Mouse (Mus musculus) left cerebral cortex, adult 2 months (tissue): ENCODE data around the gene Mettl24. TPM values are rescaled to one million over a fixed set of nuclear protein-coding genes. Genes with fewer than 3 reads are reported as not detected.

ENCODE experiments used
- DNase-seq, 2 experiments: peaks; one replicate each; pipeline ENCODE4 v3.0.0; 2021 to 2022; ENCODE audit warnings: low spot score in 2 of 2, mixed read lengths in 1 of 2; ENCODE audit errors: extremely low spot score in 1 of 2
- H3K27ac ChIP-seq: fragments of 200-600 bp; 2 replicates; pipeline ENCODE4 v1.8.1; 2022
- H3K4me3 ChIP-seq: fragments of 200-600 bp; 2 replicates; pipeline ENCODE4 v1.8.1; 2022
- CTCF ChIP-seq: fragments of 200-600 bp; IDR thresholded peaks from 2 replicates; pipeline ENCODE4 v1.8.1; 2022; ENCODE audit warnings: antibody characterized with exemption, mild to moderate bottlenecking, moderate library complexity
- intact Hi-C: fragments of 180-260 bp; cut with DNase I; formaldehyde crosslinking; loops from one replicate; pipeline ENCODE4 v1.15.1; 2025
- total RNA-seq, 2 experiments: library from RNA; stranded (reverse); gene quantifications; 2 replicates each; pipeline ENCODE4 v1.2.3; 2021

Mettl24 gene
- total RNA-seq, 2 experiments from 2014 or later = 1.6 to 2.8 TPM

- intact Hi-C loops = loop anchor here (5.0 kb wide), 2 partner anchors 65 to 140 kb away; no protein-coding TSS in a partner anchor
- H3K27ac ChIP-seq = peak overlapping the region; percentile 58
- no peak overlapping the region for H3K4me3 ChIP-seq
- no peak for DNase-seq
- TF ChIP-seq CTCF = no peak
Observed at GRCm38 (mm10) chr10:40827706-40828105, 144.6 kb downstream of the Mettl24 start.

GRCm38 (mm10) chr10:40830312-40830711 is 147.2 kb downstream of the Mettl24 start:
- intact Hi-C loops = loop anchor here (1.0 kb wide), 1 partner anchor 49 kb away; no protein-coding TSS in a partner anchor
- no peak for TF ChIP-seq CTCF
- DNase-seq = no peak
- Histone ChIP-seq H3K27ac (peak overlapping the region; percentile 82), H3K4me3 (no peak overlapping the region)

GRCm38 (mm10) chr10:40831267-40831666 is 148.2 kb downstream of the Mettl24 start:
- Histone ChIP-seq H3K27ac (peak overlapping the region; percentile 41; the same call in 1 of the 2 replicates), H3K4me3 (no peak overlapping the region)
- intact Hi-C loops = no loop called here
- no peak for DNase-seq
- no peak for TF ChIP-seq CTCF

- Histone ChIP-seq H3K27ac (peak overlapping the region; percentile 59), H3K4me3 (no peak overlapping the region)
- no peak for DNase-seq
- intact Hi-C loops = loop anchor here (5.0 kb wide), 2 partner anchors 88 to 203 kb away; no protein-coding TSS in a partner anchor
- TF ChIP-seq CTCF = no peak
Observed at GRCm38 (mm10) chr10:40840086-40840485, 157.0 kb downstream of the Mettl24 start.

- no peak for TF ChIP-seq CTCF
- H3K27ac ChIP-seq = peak overlapping the region; percentile 88
- no peak overlapping the region for H3K4me3 ChIP-seq
- intact Hi-C loops = loop anchor here (2.0 to 5.0 kb wide), 4 partner anchors 37 to 207 kb away; no protein-coding TSS in a partner anchor
- no peak for DNase-seq
Observed at GRCm38 (mm10) chr10:40843841-40844240, 160.8 kb downstream of the Mettl24 start.

GRCm38 (mm10) chr10:40844546-40844945 is 161.5 kb downstream of the Mettl24 start:
- Histone ChIP-seq H3K27ac (peak overlapping the region; percentile 81), H3K4me3 (no peak overlapping the region)

GRCm38 (mm10) chr10:40845626-40846025 is 162.5 kb downstream of the Mettl24 start:
- DNase-seq = no peak
- intact Hi-C loops = loop anchor here (2.0 kb wide), 2 partner anchors 35 to 157 kb away; no protein-coding TSS in a partner anchor
- Histone ChIP-seq H3K4me3 (no peak overlapping the region), H3K27ac (peak overlapping the region; percentile 81)
- no peak for TF ChIP-seq CTCF

More at GRCm38 (mm10) chr10:40844546-40844945, 161.5 kb downstream of the Mettl24 start:
- TF ChIP-seq CTCF = no peak
- intact Hi-C loops = loop anchor here (2.0 to 5.0 kb wide), 4 partner anchors 36 to 207 kb away; no protein-coding TSS in a partner anchor
- no peak for DNase-seq

- DNase-seq = no peak
- intact Hi-C loops = no loop called here
- TF ChIP-seq CTCF = no peak
- Histone ChIP-seq H3K27ac (peak overlapping the region; percentile 1; the same call in 1 of the 2 replicates), H3K4me3 (no peak overlapping the region)
Observed at GRCm38 (mm10) chr10:40847176-40847874, 164.2 kb downstream of the Mettl24 start.

- no peak for DNase-seq
- intact Hi-C loops = no loop called here
- H3K4me3 ChIP-seq = no peak overlapping the region
- no peak overlapping the region; the same call in 1 of the 2 replicates for H3K27ac ChIP-seq
- TF ChIP-seq CTCF = no peak
Observed at GRCm38 (mm10) chr10:40850644-40851043, 167.6 kb downstream of the Mettl24 start.

- H3K27ac ChIP-seq = no peak overlapping the region
- H3K4me3 ChIP-seq = no peak overlapping the region
- intact Hi-C loops = no loop called here
- no peak for DNase-seq
- TF ChIP-seq CTCF = no peak
Observed at GRCm38 (mm10) chr10:40851138-40851537, 168.1 kb downstream of the Mettl24 start.

- TF ChIP-seq CTCF = no peak
- Histone ChIP-seq H3K4me3 (no peak overlapping the region), H3K27ac (no peak overlapping the region)
- intact Hi-C loops = no loop called here
- no peak for DNase-seq
Observed at GRCm38 (mm10) chr10:40855616-40856015, 172.5 kb downstream of the Mettl24 start.

- Histone ChIP-seq H3K4me3 (no peak overlapping the region), H3K27ac (no peak overlapping the region)
- TF ChIP-seq CTCF = no peak
- intact Hi-C loops = no loop called here
- DNase-seq = no peak
Observed at GRCm38 (mm10) chr10:40856703-40857102, 173.6 kb downstream of the Mettl24 start.
